Mouse (Mus musculus) frontal cortex, adult (tissue): ENCODE results near the gene Plcd3.
A peak's percentile ranks its signal among the peaks of the same experiment; 100 is the strongest.

ENCODE experiments used
- ATAC-seq: cut with Nextera tagmentation; 2 replicates; pipeline ENCODE4 v1.9.2; 2017; ENCODE audit warnings: mild to moderate bottlenecking, moderate library complexity, mixed read lengths; ENCODE audit not compliant: low TSS enrichment

Plcd3 gene

GRCm38 (mm10) chr11:103101481-103101865 is at the start of gene Plcd3, which contains the start of gene Acbd4:
Plcd3 (minus strand) TSS chr11:103101658.
Acbd4 (plus strand) TSS chr11:103101682.
- peak; percentile 26; the same call in 1 of the 2 replicates for ATAC-seq

GRCm38 (mm10) chr11:103149771-103150170 is 48.3 kb upstream of the Plcd3 start:
- no peak for ATAC-seq

- no peak for ATAC-seq
Observed at GRCm38 (mm10) chr11:103147766-103148165, 46.3 kb upstream of the Plcd3 start.

GRCm38 (mm10) chr11:103146386-103146785 is 44.9 kb upstream of the Plcd3 start:
- no peak for ATAC-seq

- ATAC-seq: no peak
Observed at GRCm38 (mm10) chr11:103144309-103145285, 43.1 kb upstream of the Plcd3 start.

- ATAC-seq: peak; percentile 89
Observed at GRCm38 (mm10) chr11:103142441-103143182, 41.2 kb upstream of the Plcd3 start.

- no peak for ATAC-seq
Observed at GRCm38 (mm10) chr11:103141944-103142255, 40.4 kb upstream of the Plcd3 start.

- no peak for ATAC-seq
Observed at GRCm38 (mm10) chr11:103141101-103141943, 39.9 kb upstream of the Plcd3 start.

GRCm38 (mm10) chr11:103140763-103141100 is 39.3 kb upstream of the Plcd3 start:
- no peak for ATAC-seq

GRCm38 (mm10) chr11:103139951-103140762 is 38.7 kb upstream of the Plcd3 start:
- ATAC-seq: no peak

GRCm38 (mm10) chr11:103136039-103136577 is 34.6 kb upstream of the Plcd3 start:
- ATAC-seq: no peak

- ATAC-seq: no peak
Observed at GRCm38 (mm10) chr11:103134221-103134620, 32.8 kb upstream of the Plcd3 start.

GRCm38 (mm10) chr11:103133456-103134185 is 32.2 kb upstream of the Plcd3 start:
- ATAC-seq: no peak

- ATAC-seq: peak; percentile 91
Observed at GRCm38 (mm10) chr11:103132576-103133455, 31.4 kb upstream of the Plcd3 start.

- ATAC-seq: peak; percentile 14; the same call in 1 of the 2 replicates
Observed at GRCm38 (mm10) chr11:103131701-103132575, 30.5 kb upstream of the Plcd3 start, which contains the start of gene Hexim2. Hexim2 (plus strand) TSS chr11:103132429.

GRCm38 (mm10) chr11:103120315-103120714 is 18.9 kb upstream of the Plcd3 start:
- no peak for ATAC-seq

GRCm38 (mm10) chr11:103119609-103120008 is 18.2 kb upstream of the Plcd3 start:
- ATAC-seq: no peak

GRCm38 (mm10) chr11:103118866-103119265 is 17.4 kb upstream of the Plcd3 start:
- no peak for ATAC-seq
